Mouse (Mus musculus) forebrain, embryonic 11.5 days (tissue): ENCODE measurements around the gene Nckap1l. TPM values are rescaled to one million over a fixed set of nuclear protein-coding genes. Genes with fewer than 3 reads are reported as not detected.

Source experiments
- ATAC-seq: fragments of 200-750 bp; cut with Nextera tagmentation; replicated peaks from 2 replicates; pipeline ENCODE4 v1.8.0; 2017; ENCODE audit warnings: moderate TSS enrichment; ENCODE audit not compliant: low FRiP score
- DNase-seq: peaks from one replicate; pipeline ENCODE4 v3.0.0-alpha.2; 2017; ENCODE audit warnings: low spot score
- H3K27ac ChIP-seq: fragments of 300-500 bp; sonication (generic); 2 replicates; pipeline ENCODE4 v1.5.1; 2014; ENCODE audit warnings: low read depth, low read length
- H3K27me3 ChIP-seq: fragments of 300-500 bp; sonication (generic); 2 replicates; pipeline ENCODE4 v1.6.1; 2014; ENCODE audit warnings: mild to moderate bottlenecking, low read length, mixed read lengths; ENCODE audit not compliant: control insufficient read depth, insufficient read depth
- H3K36me3 ChIP-seq: fragments of 300-500 bp; sonication (generic); 2 replicates; pipeline ENCODE4 v1.6.1; 2014; ENCODE audit warnings: mild to moderate bottlenecking, low read length, moderate library complexity, mixed read lengths; ENCODE audit not compliant: control insufficient read depth, insufficient read depth
- H3K4me1 ChIP-seq: fragments of 300-500 bp; sonication (generic); replicated peaks from 2 replicates; pipeline ENCODE4 v1.6.1; 2014; ENCODE audit warnings: low read length, mixed read lengths; ENCODE audit not compliant: control insufficient read depth, insufficient read depth
- H3K4me2 ChIP-seq: fragments of 300-500 bp; sonication (generic); 2 replicates; pipeline ENCODE4 v1.6.1; 2014; ENCODE audit warnings: low read depth, mild to moderate bottlenecking, low read length, moderate library complexity, mixed read lengths; ENCODE audit not compliant: severe bottlenecking
- H3K4me3 ChIP-seq: fragments of 300-500 bp; sonication (generic); 2 replicates; pipeline ENCODE4 v1.5.1; 2014; ENCODE audit warnings: low read depth, low read length
- H3K9ac ChIP-seq: fragments of 300-500 bp; sonication (generic); 2 replicates; pipeline ENCODE4 v1.6.1; 2014; ENCODE audit warnings: low read length
- H3K9me3 ChIP-seq: fragments of 300-500 bp; sonication (generic); 2 replicates; pipeline ENCODE4 v1.6.1; 2016; ENCODE audit warnings: low read length, mixed read lengths; ENCODE audit not compliant: control insufficient read depth
- WGBS: fragments of 180-500 bp; shearing (Covaris S2); extraction: QIAGEN DNeasy Blood & Tissue Kit; methylation state at CpG from one replicate; pipeline ENCODE4 v1.1.7; 2014; 5-methylcytosine and 5-hydroxymethylcytosine counted together
- polyA plus RNA-seq: library from polyadenylated mRNA; unstranded; fragments of >200 nt; fragmentation: Nextera tagmentation; extraction: Ambion mirVana; gene quantifications from 2 replicates; pipeline ENCODE4 v1.2.1, GENCODE M21; 2014

Gene Nckap1l
- polyA plus RNA-seq, 1 experiment from 2014 or later: 1.5 TPM

GRCm38 (mm10) chr15:103486658-103487057, 33.1 kb downstream of the Nckap1l start:
- no peak for DNase-seq
- H3K9me3 ChIP-seq: no peaks in the 10 kb centered on the region
- H3K4me3 ChIP-seq: no peak overlapping the region
- H3K27ac ChIP-seq: no peak overlapping the region
- no peaks in the 10 kb centered on the region for H3K4me1 ChIP-seq
- no peak for ATAC-seq
- 70% methylated on average over 1 of the region's 1 CpGs for WGBS
- no peaks in the 10 kb centered on the region for H3K27me3 ChIP-seq
- H3K36me3 ChIP-seq: no peaks in the 10 kb centered on the region
- H3K9ac ChIP-seq: no peak overlapping the region
- H3K4me2 ChIP-seq: no peak overlapping the region

GRCm38 (mm10) chr15:103488336-103488735, 34.7 kb downstream of the Nckap1l start:
- Histone ChIP-seq H3K4me1 (no peaks in the 10 kb centered on the region), H3K27ac (no peak overlapping the region), H3K4me2 (no peak overlapping the region), H3K36me3 (no peaks in the 10 kb centered on the region), H3K9ac (no peak overlapping the region), H3K9me3 (no peaks in the 10 kb centered on the region), H3K4me3 (no peak overlapping the region), H3K27me3 (no peaks in the 10 kb centered on the region)
- ATAC-seq (no peak), DNase-seq (no peak)
- 69% methylated on average over 4 of the region's 4 CpGs for WGBS

- Histone ChIP-seq H3K9me3 (no peaks in the 10 kb centered on the region), H3K27me3 (no peaks in the 10 kb centered on the region), H3K9ac (no peak overlapping the region), H3K4me2 (no peak overlapping the region), H3K4me1 (peaks cover 7% of the 10 kb centered on the region; the same call in 1 of the 2 replicates), H3K4me3 (no peak overlapping the region), H3K36me3 (no peaks in the 10 kb centered on the region), H3K27ac (no peak overlapping the region)
- DNase-seq (no peak), ATAC-seq (peak; percentile 21)
- 67% methylated on average over 10 of the region's 10 CpGs for WGBS
These were observed 42.9 kb downstream of the Nckap1l start for GRCm38 (mm10) chr15:103496204-103497140.

- no peak overlapping the region for H3K4me3 ChIP-seq
- H3K27ac ChIP-seq: no peak overlapping the region
- 28% methylated on average over 3 of the region's 3 CpGs for WGBS
- no peak overlapping the region for H3K4me2 ChIP-seq
- ATAC-seq: peak; percentile 10; the same call in 1 of the 2 replicates
- DNase-seq: no peak
- H3K9ac ChIP-seq: no peak overlapping the region
- no peaks in the 10 kb centered on the region for H3K36me3 ChIP-seq
- H3K9me3 ChIP-seq: no peaks in the 10 kb centered on the region
- H3K4me1 ChIP-seq: peaks cover 7% of the 10 kb centered on the region; the same call in 1 of the 2 replicates
- no peaks in the 10 kb centered on the region for H3K27me3 ChIP-seq
These were observed 44.6 kb downstream of the Nckap1l start for GRCm38 (mm10) chr15:103498157-103498556.

GRCm38 (mm10) chr15:103500723-103501122, 47.1 kb downstream of the Nckap1l start:
- no peak for ATAC-seq
- no peak overlapping the region for H3K4me2 ChIP-seq
- no peak for DNase-seq
- no peaks in the 10 kb centered on the region for H3K9me3 ChIP-seq
- no peak overlapping the region for H3K4me3 ChIP-seq
- no peak overlapping the region for H3K27ac ChIP-seq
- H3K36me3 ChIP-seq: no peaks in the 10 kb centered on the region
- H3K9ac ChIP-seq: no peak overlapping the region
- H3K4me1 ChIP-seq: peaks cover 11% of the 10 kb centered on the region; the same call in 1 of the 2 replicates
- H3K27me3 ChIP-seq: no peaks in the 10 kb centered on the region
- WGBS: 74% methylated on average over 1 of the region's 1 CpGs

GRCm38 (mm10) chr15:103501186-103501585, 47.6 kb downstream of the Nckap1l start:
- DNase-seq (no peak), ATAC-seq (no peak)
- H3K27ac ChIP-seq: no peak overlapping the region
- 72% methylated on average over 2 of the region's 2 CpGs for WGBS
- H3K36me3 ChIP-seq: no peaks in the 10 kb centered on the region
- H3K4me2 ChIP-seq: no peak overlapping the region
- H3K9me3 ChIP-seq: no peaks in the 10 kb centered on the region
- no peak overlapping the region for H3K9ac ChIP-seq
- H3K4me1 ChIP-seq: peaks cover 11% of the 10 kb centered on the region; the same call in 1 of the 2 replicates
- H3K4me3 ChIP-seq: no peak overlapping the region
- H3K27me3 ChIP-seq: no peaks in the 10 kb centered on the region

- peaks cover 11% of the 10 kb centered on the region; the same call in 1 of the 2 replicates for H3K4me1 ChIP-seq
- H3K27me3 ChIP-seq: no peaks in the 10 kb centered on the region
- H3K9me3 ChIP-seq: no peaks in the 10 kb centered on the region
- H3K36me3 ChIP-seq: no peaks in the 10 kb centered on the region
- peak within 1 kb of the TSS; percentile 94 for H3K4me2 ChIP-seq
- under 1% methylated on average over 61 of the region's 63 CpGs for WGBS
- peak; percentile 89 for DNase-seq
- peak within 1 kb of the TSS; percentile 72 for H3K9ac ChIP-seq
- ATAC-seq: peak; percentile 89
- peak within 1 kb of the TSS; percentile 55 for H3K4me3 ChIP-seq
- no peak within 1 kb of the TSS for H3K27ac ChIP-seq
These were observed 49.0 kb downstream of the Nckap1l start, which contains the start of gene Pde1b for GRCm38 (mm10) chr15:103502435-103503250. TSS of gene Pde1b (plus strand) at chr15:103503034.

- Histone ChIP-seq H3K4me2 (peak overlapping the region; percentile 94), H3K9me3 (no peaks in the 10 kb centered on the region), H3K4me1 (peaks cover 5% of the 10 kb centered on the region; the same call in 1 of the 2 replicates), H3K27me3 (no peaks in the 10 kb centered on the region), H3K9ac (peak overlapping the region; percentile 72), H3K36me3 (no peaks in the 10 kb centered on the region), H3K27ac (no peak overlapping the region), H3K4me3 (peak overlapping the region; percentile 55)
- peak; percentile 70; the same call in 1 of the 2 replicates for ATAC-seq
- WGBS: under 1% methylated on average over 15 of the region's 15 CpGs
- no peak for DNase-seq
These were observed 49.6 kb downstream of the Nckap1l start for GRCm38 (mm10) chr15:103503251-103503600.
